Mouse (Mus musculus): ENCODE measurements at regions not wholly inside any gene's neighbourhood (a gene's known extent, or its start where the extent isn't known, plus 50 kb on each side); places are given as distances from the start of the nearest gene placed in this dataset.

- no peak for DNase-seq (ENCODE audit: low spot score)
Observed at GRCm38 (mm10) chr2:59406976-59407375, 77.5 kb upstream of the Dapl1 start.

DNA sequence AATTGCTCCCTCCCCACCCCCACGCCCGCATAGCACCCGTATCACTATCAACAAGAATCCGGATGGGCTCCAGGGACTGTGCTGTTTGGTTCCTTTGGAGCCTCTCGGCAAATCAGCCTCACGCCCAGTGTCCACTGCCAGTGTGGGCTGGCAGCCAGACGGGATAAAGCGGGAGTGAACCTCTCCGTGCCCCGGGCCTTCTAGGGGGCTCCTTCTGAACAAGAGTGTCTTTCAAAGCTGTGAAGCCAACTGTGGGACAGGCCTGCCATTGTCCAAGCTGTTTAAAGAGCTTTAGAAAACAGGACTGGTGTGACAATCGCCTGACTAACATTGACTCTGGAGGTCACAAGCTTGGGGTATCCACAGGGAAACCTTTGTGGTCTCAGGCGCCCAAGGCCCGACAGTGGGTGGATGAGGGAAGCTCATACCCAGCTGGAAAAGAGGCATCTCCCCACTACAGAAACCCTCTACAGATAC is 76.9 kb upstream of the Dapl1 start:
- peak; percentile 39 for DNase-seq (ENCODE audit: low spot score)

GRCm38 (mm10) chr2:59408040-59408587 is 76.3 kb upstream of the Dapl1 start:
- DNase-seq (ENCODE audit: low spot score): peak; percentile 53

GRCm38 (mm10) chr2:59414612-59415011 is 69.8 kb upstream of the Dapl1 start:
- DNase-seq (ENCODE audit: low spot score): no peak

DNA sequence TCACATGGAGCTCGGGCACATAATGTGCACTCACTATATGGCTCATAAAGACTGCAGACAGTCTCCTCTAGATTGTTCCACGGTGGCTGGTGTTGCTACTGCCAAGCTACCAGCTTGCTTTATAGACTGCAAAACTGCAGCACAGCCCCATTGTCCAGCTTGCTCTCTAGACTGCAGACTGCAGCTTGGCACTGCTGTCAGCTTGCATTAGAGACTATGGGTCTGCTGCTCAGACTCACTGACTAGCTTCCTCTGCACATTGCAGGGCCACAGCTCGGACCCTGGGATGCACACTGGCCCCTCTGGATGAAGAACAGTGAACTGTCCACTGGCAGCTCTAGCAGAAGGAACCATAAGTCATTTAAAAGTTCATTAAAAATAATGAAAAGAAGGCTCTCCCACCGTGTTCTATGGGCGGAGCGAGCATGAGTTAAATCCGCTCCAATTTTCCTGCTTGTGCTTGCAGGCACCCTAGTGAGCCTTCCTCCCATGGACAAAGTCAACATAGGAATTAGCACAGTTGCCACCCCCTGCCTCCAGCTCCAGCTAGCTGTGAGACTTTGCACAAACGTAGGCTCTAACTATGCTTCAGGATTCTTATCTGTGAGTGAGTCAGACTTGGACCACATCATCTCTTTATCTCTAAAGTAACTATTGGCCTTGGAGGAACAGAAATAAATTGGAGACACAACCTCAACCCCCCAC is 67.8 kb upstream of the Dapl1 start:
- DNase-seq (ENCODE audit: low spot score): no peak

DNA sequence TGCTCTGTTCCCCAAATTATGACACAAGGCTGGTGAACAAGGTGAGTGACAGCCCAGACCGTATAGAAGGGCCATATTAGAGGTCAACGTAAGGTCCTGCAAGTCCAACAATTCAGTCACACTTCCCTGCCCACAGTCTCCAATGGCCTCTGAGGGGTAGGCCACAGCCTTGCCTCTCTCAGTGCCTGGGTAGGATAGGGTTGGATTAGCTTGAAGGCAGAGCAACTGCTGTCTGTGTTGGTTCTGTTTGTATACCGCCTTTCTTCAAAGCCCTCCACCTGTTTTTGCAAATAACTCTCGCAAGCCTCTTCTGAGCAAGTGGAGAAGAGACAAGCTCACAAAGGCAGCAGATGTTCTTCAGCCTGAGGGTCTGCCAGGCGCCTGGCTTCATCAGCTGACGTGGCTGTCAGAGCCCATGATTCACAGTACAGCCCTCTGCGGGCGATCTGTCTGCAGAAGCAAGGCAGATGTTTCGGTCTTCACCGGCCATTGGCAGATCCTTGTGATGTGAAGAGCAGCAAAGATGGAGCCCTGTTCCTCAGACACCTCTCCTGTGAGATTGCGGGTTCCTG is 67.0 kb upstream of the Dapl1 start:
- DNase-seq (ENCODE audit: low spot score): no peak

- no peak for DNase-seq (ENCODE audit: low spot score)
Observed at GRCm38 (mm10) chr2:59420496-59420895, 64.0 kb upstream of the Dapl1 start.

- DNase-seq (ENCODE audit: low spot score): no peak
Observed at GRCm38 (mm10) chr2:59422291-59423242, 61.9 kb upstream of the Dapl1 start.

GRCm38 (mm10) chr2:59424205-59424604 is 60.2 kb upstream of the Dapl1 start:
- DNase-seq (ENCODE audit: low spot score): no peak

- no peak for DNase-seq (ENCODE audit: low spot score)
Observed at GRCm38 (mm10) chr2:59424729-59425128, 59.7 kb upstream of the Dapl1 start.

DNA sequence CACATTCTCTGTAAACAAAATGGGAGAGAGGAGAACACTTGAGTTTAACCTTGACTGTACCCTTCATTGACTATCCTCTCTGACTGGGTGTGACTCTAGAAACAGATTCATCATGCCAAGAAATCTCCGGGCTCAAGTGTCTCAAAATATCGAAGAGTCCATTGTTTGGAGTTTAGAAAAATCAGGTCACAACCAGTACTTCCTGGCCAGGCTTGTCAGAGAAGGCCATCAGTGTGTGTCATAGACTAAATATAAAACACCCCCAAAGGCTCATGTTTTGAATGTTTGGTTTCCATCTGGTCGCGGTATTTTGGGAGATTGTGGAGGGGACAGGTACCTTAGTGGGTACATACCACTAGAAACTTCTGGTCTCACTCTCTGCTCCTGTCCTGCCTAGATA is 58.6 kb upstream of the Dapl1 start:
- DNase-seq (ENCODE audit: low spot score): no peak

GRCm38 (mm10) chr2:59431466-59431865 is 53.0 kb upstream of the Dapl1 start:
- DNase-seq (ENCODE audit: low spot score): no peak

DNA sequence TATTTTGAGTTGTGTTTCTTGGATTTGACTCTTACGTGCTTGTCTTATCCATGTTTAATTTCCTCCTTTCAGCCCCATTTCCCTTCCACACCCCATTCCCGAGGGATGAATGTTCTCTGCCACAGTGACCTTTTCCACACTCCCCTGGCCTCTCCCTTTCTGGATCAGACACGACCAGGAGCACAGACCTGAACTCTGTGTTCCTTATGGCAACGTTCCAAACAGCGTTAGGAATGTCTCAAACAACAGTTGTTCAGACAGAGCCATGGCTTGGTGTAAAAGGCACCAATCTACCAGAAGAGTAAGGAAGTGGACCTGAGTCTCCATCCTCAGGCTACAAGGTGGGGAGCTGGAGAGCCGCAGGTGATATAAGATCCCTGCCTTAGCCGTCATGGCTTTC is 52.6 kb upstream of the Dapl1 start:
- no peak for DNase-seq (ENCODE audit: low spot score)

All from urinary bladder, postnatal 14 days (tissue).